Mouse (Mus musculus): ENCODE measurements around the gene Ddx25. TPM values are rescaled to one million over a fixed set of nuclear protein-coding genes. Genes with fewer than 3 reads are reported as not detected.

The Ddx25 gene
- polyA plus RNA-seq, 1 experiment from 2014 or later = 29.3 TPM

GRCm38 (mm10) chr9:35513900-35514299 is 44.4 kb downstream of the Ddx25 start:
- DNase-seq (ENCODE audit: low spot score) = no peak
- H3K9ac ChIP-seq = no peak overlapping the region
- H3K9me3 ChIP-seq (ENCODE audit: control insufficient read depth, low read length) = no peaks in the 10 kb centered on the region
- no peaks in the 10 kb centered on the region for H3K36me3 ChIP-seq (replicated peaks; ENCODE audit: control insufficient read depth, insufficient read depth)
- 93% methylated on average over 4 of the region's 4 CpGs for WGBS
- H3K4me2 ChIP-seq (replicated peaks) = no peak overlapping the region
- no peaks in the 10 kb centered on the region for H3K4me1 ChIP-seq (replicated peaks; ENCODE audit: control insufficient read depth, insufficient read depth, low read length)
- H3K27me3 ChIP-seq (ENCODE audit: control insufficient read depth, insufficient read depth, low read length) = no peaks in the 10 kb centered on the region
- H3K27ac ChIP-seq = no peak overlapping the region
- no peak for ATAC-seq (ENCODE audit: low FRiP score)
- H3K4me3 ChIP-seq (replicated peaks; ENCODE audit: low read length) = no peak overlapping the region

- Histone ChIP-seq H3K9me3 (ENCODE audit: control insufficient read depth, low read length) (no peaks in the 10 kb centered on the region), H3K27me3 (ENCODE audit: control insufficient read depth, insufficient read depth, low read length) (no peaks in the 10 kb centered on the region), H3K36me3 (replicated peaks; ENCODE audit: control insufficient read depth, insufficient read depth) (peaks cover 12% of the 10 kb centered on the region), H3K4me3 (replicated peaks; ENCODE audit: low read length) (no peak overlapping the region), H3K9ac (0 out of 2 replicates have a peak overlapping the region, but pooled peaks have one; percentile 20), H3K4me2 (replicated peaks) (no peak overlapping the region), H3K4me1 (replicated peaks; ENCODE audit: control insufficient read depth, insufficient read depth, low read length) (no peaks in the 10 kb centered on the region), H3K27ac (peak overlapping the region; percentile 5; the same call in 1 of the 2 replicates)
- ATAC-seq (ENCODE audit: low FRiP score) (peak; percentile 63; the same call in 1 of the 2 replicates), DNase-seq (ENCODE audit: low spot score) (peak; percentile 42)
- 52% methylated on average over 8 of the region's 8 CpGs for WGBS
These were observed 50.1 kb downstream of the Ddx25 start for GRCm38 (mm10) chr9:35508234-35508633.

- no peak for ATAC-seq (ENCODE audit: low FRiP score)
- no peak overlapping the region for H3K4me3 ChIP-seq (replicated peaks; ENCODE audit: low read length)
- H3K4me2 ChIP-seq (replicated peaks) = no peak overlapping the region
- no peak overlapping the region for H3K9ac ChIP-seq
- 84% methylated on average over 10 of the region's 10 CpGs for WGBS
- no peak for DNase-seq (ENCODE audit: low spot score)
- H3K4me1 ChIP-seq (replicated peaks; ENCODE audit: control insufficient read depth, insufficient read depth, low read length) = no peaks in the 10 kb centered on the region
- H3K9me3 ChIP-seq (ENCODE audit: control insufficient read depth, low read length) = no peaks in the 10 kb centered on the region
- peaks cover 39% of the 10 kb centered on the region for H3K36me3 ChIP-seq (replicated peaks; ENCODE audit: control insufficient read depth, insufficient read depth)
- H3K27me3 ChIP-seq (ENCODE audit: control insufficient read depth, insufficient read depth, low read length) = no peaks in the 10 kb centered on the region
- H3K27ac ChIP-seq = no peak overlapping the region
These were observed 55.8 kb downstream of the Ddx25 start for GRCm38 (mm10) chr9:35502361-35503000.

GRCm38 (mm10) chr9:35499946-35500345 is 58.4 kb downstream of the Ddx25 start:
- Histone ChIP-seq H3K4me2 (replicated peaks) (no peak overlapping the region), H3K9ac (no peak overlapping the region), H3K4me1 (replicated peaks; ENCODE audit: control insufficient read depth, insufficient read depth, low read length) (peaks cover 5% of the 10 kb centered on the region), H3K27me3 (ENCODE audit: control insufficient read depth, insufficient read depth, low read length) (no peaks in the 10 kb centered on the region), H3K36me3 (replicated peaks; ENCODE audit: control insufficient read depth, insufficient read depth) (peaks cover 47% of the 10 kb centered on the region), H3K9me3 (ENCODE audit: control insufficient read depth, low read length) (no peaks in the 10 kb centered on the region), H3K4me3 (replicated peaks; ENCODE audit: low read length) (no peak overlapping the region), H3K27ac (no peak overlapping the region)
- ATAC-seq (ENCODE audit: low FRiP score) (no peak), DNase-seq (ENCODE audit: low spot score) (no peak)
- 83% methylated on average over 6 of the region's 6 CpGs for WGBS

- H3K4me2 ChIP-seq (replicated peaks) = no peak overlapping the region
- H3K27me3 ChIP-seq (ENCODE audit: control insufficient read depth, insufficient read depth, low read length) = no peaks in the 10 kb centered on the region
- 76% methylated on average over 3 of the region's 3 CpGs for WGBS
- no peak overlapping the region for H3K27ac ChIP-seq
- ATAC-seq (ENCODE audit: low FRiP score) (no peak), DNase-seq (ENCODE audit: low spot score) (no peak)
- H3K9ac ChIP-seq = no peak overlapping the region
- no peaks in the 10 kb centered on the region for H3K9me3 ChIP-seq (ENCODE audit: control insufficient read depth, low read length)
- peaks cover 5% of the 10 kb centered on the region for H3K4me1 ChIP-seq (replicated peaks; ENCODE audit: control insufficient read depth, insufficient read depth, low read length)
- H3K4me3 ChIP-seq (replicated peaks; ENCODE audit: low read length) = no peak overlapping the region
- peaks cover 40% of the 10 kb centered on the region for H3K36me3 ChIP-seq (replicated peaks; ENCODE audit: control insufficient read depth, insufficient read depth)
These were observed 62.9 kb downstream of the Ddx25 start for GRCm38 (mm10) chr9:35495471-35495870.

GRCm38 (mm10) chr9:35494937-35495336 is 63.4 kb downstream of the Ddx25 start:
- no peaks in the 10 kb centered on the region for H3K27me3 ChIP-seq (ENCODE audit: control insufficient read depth, insufficient read depth, low read length)
- 71% methylated on average over 4 of the region's 4 CpGs for WGBS
- no peak for ATAC-seq (ENCODE audit: low FRiP score)

GRCm38 (mm10) chr9:35493733-35494092 is 64.6 kb downstream of the Ddx25 start:
- Histone ChIP-seq H3K4me2 (replicated peaks) (no peak overlapping the region), H3K27ac (no peak overlapping the region), H3K9me3 (ENCODE audit: control insufficient read depth, low read length) (no peaks in the 10 kb centered on the region), H3K4me3 (replicated peaks; ENCODE audit: low read length) (no peak overlapping the region), H3K9ac (no peak overlapping the region), H3K36me3 (replicated peaks; ENCODE audit: control insufficient read depth, insufficient read depth) (peaks cover 45% of the 10 kb centered on the region), H3K27me3 (ENCODE audit: control insufficient read depth, insufficient read depth, low read length) (no peaks in the 10 kb centered on the region), H3K4me1 (replicated peaks; ENCODE audit: control insufficient read depth, insufficient read depth, low read length) (peaks cover 5% of the 10 kb centered on the region)
- no peak for DNase-seq (ENCODE audit: low spot score)
- ATAC-seq (ENCODE audit: low FRiP score) = no peak
- WGBS = 54% methylated on average over 4 of the region's 4 CpGs

More at GRCm38 (mm10) chr9:35494937-35495336, 63.4 kb downstream of the Ddx25 start:
- H3K9me3 ChIP-seq (ENCODE audit: control insufficient read depth, low read length) = no peaks in the 10 kb centered on the region
- no peak overlapping the region for H3K9ac ChIP-seq
- no peak overlapping the region for H3K27ac ChIP-seq
- DNase-seq (ENCODE audit: low spot score) = no peak
- H3K36me3 ChIP-seq (replicated peaks; ENCODE audit: control insufficient read depth, insufficient read depth) = peaks cover 37% of the 10 kb centered on the region
- no peak overlapping the region for H3K4me3 ChIP-seq (replicated peaks; ENCODE audit: low read length)
- H3K4me1 ChIP-seq (replicated peaks; ENCODE audit: control insufficient read depth, insufficient read depth, low read length) = peaks cover 5% of the 10 kb centered on the region
- H3K4me2 ChIP-seq (replicated peaks) = no peak overlapping the region

GRCm38 (mm10) chr9:35493033-35493732 is 65.1 kb downstream of the Ddx25 start:
- 45% methylated on average over 7 of the region's 7 CpGs for WGBS
- Histone ChIP-seq H3K27ac (no peak overlapping the region), H3K9me3 (ENCODE audit: control insufficient read depth, low read length) (no peaks in the 10 kb centered on the region), H3K4me3 (replicated peaks; ENCODE audit: low read length) (no peak overlapping the region), H3K4me2 (replicated peaks) (no peak overlapping the region), H3K27me3 (ENCODE audit: control insufficient read depth, insufficient read depth, low read length) (no peaks in the 10 kb centered on the region), H3K9ac (no peak overlapping the region), H3K4me1 (replicated peaks; ENCODE audit: control insufficient read depth, insufficient read depth, low read length) (peaks cover 5% of the 10 kb centered on the region), H3K36me3 (replicated peaks; ENCODE audit: control insufficient read depth, insufficient read depth) (peaks cover 41% of the 10 kb centered on the region)
- DNase-seq (ENCODE audit: low spot score) = no peak
- ATAC-seq (ENCODE audit: low FRiP score) = no peak; the same call in 1 of the 2 replicates

- DNase-seq (ENCODE audit: low spot score) (no peak), ATAC-seq (ENCODE audit: low FRiP score) (no peak)
- no peak overlapping the region for H3K9ac ChIP-seq
- peaks cover 5% of the 10 kb centered on the region for H3K4me1 ChIP-seq (replicated peaks; ENCODE audit: control insufficient read depth, insufficient read depth, low read length)
- no peaks in the 10 kb centered on the region for H3K27me3 ChIP-seq (ENCODE audit: control insufficient read depth, insufficient read depth, low read length)
- peaks cover 57% of the 10 kb centered on the region for H3K36me3 ChIP-seq (replicated peaks; ENCODE audit: control insufficient read depth, insufficient read depth)
- WGBS = 80% methylated on average over 11 of the region's 11 CpGs
- H3K9me3 ChIP-seq (ENCODE audit: control insufficient read depth, low read length) = no peaks in the 10 kb centered on the region
- H3K4me3 ChIP-seq (replicated peaks; ENCODE audit: low read length) = no peak overlapping the region
- H3K4me2 ChIP-seq (replicated peaks) = no peak overlapping the region
- H3K27ac ChIP-seq = no peak overlapping the region
These were observed 67.0 kb downstream of the Ddx25 start for GRCm38 (mm10) chr9:35491109-35491866.

All from hindbrain, embryonic 14.5 days (tissue).